Mouse (Mus musculus) brain, embryonic 14.5 days (tissue): ENCODE measurements around the gene Tfip11.

Experiments
- CTCF ChIP-seq: fragments of 200-500 bp; IDR thresholded peaks from 2 replicates; pipeline ENCODE4 v1.5.1; 2012; ENCODE audit warnings: inconsistent platforms, mild to moderate bottlenecking, moderate library complexity, borderline replicate concordance; ENCODE audit not compliant: insufficient read depth, insufficient read length; ENCODE audit errors: extremely low read depth
- POLR2A ChIP-seq: fragments of 200-500 bp; IDR thresholded peaks from 2 replicates; pipeline ENCODE4 v1.6.1; 2012; ENCODE audit warnings: mild to moderate bottlenecking, inconsistent platforms, borderline replicate concordance; ENCODE audit not compliant: poor library complexity, insufficient read depth, insufficient read length, severe bottlenecking; ENCODE audit errors: extremely low read depth

- TF ChIP-seq CTCF (no peak), POLR2A (no peak)
Measured at GRCm38 (mm10) chr5:112320379-112320778, 5.8 kb upstream of the Tfip11 start.
